Mouse (Mus musculus): ENCODE data around the gene Nup210.
A peak's percentile ranks its signal among the peaks of the same experiment; 100 is the strongest.
"Not testable (repeated sequence)": the region's sequence is repeated elsewhere in the genome, so short reads cannot be mapped to it uniquely, and the experiment has no call there.

Gene Nup210

DNA sequence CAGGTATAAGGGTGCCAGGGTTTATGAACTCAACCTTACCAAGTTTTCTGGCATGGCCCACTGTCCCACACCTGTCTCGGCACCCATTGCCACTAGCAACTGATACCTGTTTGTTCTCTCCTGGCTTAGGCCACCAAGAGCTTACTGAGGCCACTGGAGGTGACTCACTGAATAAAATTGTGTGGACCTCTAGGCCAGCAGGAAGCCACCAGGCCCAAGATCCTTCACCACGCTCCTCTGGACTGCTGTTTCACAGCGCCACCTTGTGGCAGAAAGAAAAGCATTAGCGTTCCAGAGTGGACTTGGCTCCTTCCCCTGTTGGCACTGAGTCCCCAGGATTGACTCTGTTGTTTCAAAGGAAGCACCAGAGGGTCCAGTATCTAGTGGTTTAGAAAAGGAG lies 23.2 kb upstream of the Nup210 start:
- peak; percentile 50 for DNase-seq (ENCODE audit: extremely low read depth, low read depth)

DNA sequence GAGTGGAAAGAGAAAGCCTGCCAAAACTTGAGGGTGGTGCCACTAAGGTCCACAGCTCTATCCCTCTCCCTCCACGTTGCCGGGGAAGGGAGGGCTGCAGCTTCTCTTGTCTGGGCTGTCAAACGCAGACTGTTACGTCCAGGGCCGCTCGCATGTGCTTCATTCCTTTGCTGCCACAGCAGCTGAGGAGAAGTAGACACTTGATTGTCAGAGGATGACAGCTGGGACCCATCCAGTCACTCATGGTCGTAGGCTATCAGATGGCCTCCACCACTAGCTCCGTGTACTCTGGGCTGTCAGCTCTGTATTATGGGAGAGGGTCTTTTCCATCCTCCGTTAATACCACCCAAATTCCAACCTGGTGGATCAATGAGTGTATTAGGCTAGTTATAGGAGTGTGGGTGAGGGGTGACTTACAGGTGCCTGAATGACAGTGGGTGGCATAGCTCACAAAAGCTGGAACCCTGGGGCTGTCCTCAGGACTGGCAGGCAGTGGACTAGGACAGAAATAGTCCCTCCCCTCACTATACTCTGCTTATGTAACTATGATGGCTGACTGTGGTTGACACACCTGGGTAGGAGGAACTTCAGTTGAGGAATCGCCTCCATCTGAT lies 20.8 kb upstream of the Nup210 start:
- no peak for DNase-seq (ENCODE audit: extremely low read depth, low read depth)

DNA sequence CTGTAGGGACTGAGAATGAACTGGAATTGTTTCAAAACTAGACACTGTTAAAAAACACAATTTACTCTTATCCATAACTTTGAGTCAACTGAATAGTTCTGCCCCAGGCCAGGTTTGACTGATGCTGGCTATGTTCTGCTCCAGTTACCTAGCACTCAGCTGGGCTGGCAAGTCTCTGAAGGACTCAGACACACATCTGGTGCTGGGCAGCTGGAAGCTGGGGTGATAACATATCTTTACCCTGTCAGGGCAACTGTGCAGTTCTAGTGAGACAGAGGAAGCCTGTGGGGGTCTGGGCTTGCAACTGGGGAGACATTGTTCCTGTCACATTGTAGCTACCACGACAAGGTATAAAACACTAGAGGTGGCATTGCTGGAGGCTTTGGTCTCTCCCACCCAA lies 14.2 kb upstream of the Nup210 start:
- no peak for DNase-seq (ENCODE audit: extremely low read depth, low read depth)

DNA sequence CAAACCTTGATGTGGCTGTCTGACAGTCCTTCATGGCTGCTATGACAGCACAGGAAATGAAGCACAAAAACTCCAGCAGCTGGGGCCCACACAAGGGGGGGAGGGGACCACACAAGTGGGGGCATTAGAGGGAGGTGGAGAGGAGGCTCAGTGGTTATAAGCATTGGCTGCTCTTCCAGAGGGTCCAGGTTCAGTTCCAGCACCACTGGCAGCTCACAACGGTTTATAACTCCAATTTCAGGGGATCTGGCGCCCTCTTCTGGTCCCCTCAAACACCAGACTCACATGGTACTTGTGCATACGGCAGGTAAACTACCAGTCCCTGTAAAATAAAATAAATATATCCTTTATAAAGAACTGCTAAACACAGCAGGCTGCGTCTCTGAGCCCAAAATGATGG lies 12.4 kb upstream of the Nup210 start:
- DNase-seq (ENCODE audit: extremely low read depth, low read depth), result no peak

DNA sequence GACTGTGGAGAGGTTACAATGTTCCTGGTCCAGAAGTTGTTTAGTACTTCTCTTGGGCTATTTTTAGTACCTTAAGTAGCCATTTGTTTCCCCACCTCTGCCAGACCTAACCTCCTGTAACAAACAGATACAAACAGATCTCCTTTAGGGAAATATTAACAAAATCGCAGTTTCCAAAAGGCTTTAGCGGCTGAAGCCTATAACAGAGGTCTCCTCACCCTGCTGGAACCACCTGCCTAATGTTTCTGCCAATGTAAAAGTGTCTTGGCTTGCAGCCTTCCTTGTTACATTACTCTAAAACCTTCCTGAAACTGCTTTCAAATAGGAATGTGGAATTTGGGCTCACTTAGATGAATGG lies 8.6 kb upstream of the Nup210 start:
- no peak for DNase-seq (ENCODE audit: extremely low read depth, low read depth)

DNA sequence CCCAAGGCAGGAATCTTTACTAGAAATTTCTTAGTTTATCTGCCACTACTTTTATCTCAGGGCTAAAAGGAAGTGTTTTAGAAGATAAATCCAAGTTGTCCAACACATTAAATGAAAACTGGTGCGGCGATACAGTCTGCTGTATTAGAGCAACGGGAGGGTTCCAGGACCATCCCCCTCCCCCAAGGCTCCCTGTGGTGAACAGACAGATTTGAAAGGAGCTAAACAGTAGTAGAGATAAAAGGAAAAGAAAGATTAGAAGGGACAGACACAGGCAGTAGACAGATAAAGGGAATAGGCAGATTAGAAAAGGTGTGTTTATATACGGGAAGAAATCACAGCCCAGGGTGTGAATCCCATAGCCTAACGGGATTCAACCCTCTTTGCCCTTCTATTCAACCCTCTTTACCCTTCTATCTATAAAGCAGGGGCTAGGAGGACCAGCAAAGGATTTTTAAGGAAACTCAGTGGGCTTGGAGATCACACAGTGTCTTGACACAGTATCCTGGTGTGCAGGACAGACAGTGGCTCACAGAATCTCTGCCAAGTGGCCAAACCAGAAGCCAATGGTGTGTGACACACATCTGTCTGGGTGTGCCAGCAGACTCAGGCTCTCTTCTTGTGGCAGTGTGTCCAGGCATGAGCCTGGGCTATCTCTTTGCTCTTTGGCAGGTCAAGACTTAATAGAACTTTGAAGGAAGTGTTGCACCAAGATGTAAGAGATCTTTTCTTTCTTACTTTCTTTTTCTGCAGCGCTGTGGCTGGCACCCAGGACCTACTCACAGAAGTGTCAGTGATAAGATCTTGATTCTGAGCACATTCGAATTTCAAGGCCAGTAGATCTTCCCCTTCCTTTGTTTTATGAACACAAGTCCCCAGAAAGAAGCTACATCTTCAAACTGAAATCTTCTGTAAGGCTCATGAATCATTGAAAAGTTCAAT lies 7.9 kb upstream of the Nup210 start:
- DNase-seq (ENCODE audit: extremely low read depth, low read depth), result no peak

DNA sequence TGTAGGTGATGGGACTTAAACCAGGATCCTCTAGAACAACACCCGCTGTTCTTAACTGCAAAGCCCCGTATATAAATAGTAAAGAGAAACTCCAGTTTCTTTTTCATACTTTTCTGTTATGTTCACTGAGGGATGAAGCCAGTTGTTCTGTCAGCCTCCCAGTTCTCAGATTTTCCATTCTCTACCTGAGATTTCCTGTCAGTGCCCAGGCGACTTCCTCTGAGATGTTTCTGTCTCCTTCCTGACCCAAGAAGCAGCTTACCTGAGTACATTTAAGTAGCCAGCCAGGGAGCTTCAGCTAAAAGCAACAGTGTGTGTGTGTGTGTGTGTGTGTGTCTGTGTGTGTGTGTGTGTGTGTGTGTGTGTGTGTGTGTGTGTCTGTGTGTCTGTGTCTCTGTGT lies 6.8 kb upstream of the Nup210 start:
- no peak for DNase-seq (ENCODE audit: extremely low read depth, low read depth)

DNA sequence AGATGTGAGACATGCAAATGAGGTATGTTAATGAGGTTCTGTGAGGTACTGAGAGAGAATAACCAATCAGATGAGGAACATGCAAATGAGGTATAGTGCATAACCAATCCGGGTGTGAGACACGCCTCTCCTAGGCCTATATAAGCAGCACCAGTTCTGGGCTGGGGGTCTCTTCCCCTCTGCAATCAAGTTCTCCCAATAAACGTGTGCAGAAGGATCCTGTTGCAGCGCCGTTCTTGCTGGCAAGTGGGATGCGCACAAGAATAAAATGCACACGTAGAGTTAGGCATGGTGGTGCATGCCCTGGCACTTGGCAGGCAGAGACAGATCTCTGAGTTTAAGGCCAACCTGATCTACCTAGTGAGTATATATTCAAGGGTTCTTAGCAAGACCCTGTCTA lies 4.5 kb upstream of the Nup210 start:
- DNase-seq (ENCODE audit: extremely low read depth, low read depth), result not testable (repeated sequence)

DNA sequence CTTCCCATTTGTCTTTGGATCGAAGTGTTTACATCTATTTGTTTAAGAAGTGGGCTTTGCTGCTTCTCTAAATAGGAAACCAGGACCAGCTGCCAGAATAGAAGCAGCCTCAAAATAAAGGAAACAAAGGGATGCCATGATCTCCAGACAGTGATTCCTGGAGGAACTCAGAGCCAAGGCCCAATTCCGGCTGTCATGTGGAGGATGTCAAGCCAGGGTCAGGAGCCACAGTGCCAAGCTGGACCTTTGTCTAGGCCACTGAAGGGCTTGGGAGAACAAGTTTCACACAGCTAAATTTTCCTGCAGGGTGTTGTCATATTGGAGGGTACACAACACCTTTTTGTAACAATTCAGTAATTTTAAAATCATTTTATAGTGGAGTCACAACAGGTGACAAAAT lies 3.6 kb upstream of the Nup210 start:
- DNase-seq (ENCODE audit: extremely low read depth, low read depth), result no peak

DNA sequence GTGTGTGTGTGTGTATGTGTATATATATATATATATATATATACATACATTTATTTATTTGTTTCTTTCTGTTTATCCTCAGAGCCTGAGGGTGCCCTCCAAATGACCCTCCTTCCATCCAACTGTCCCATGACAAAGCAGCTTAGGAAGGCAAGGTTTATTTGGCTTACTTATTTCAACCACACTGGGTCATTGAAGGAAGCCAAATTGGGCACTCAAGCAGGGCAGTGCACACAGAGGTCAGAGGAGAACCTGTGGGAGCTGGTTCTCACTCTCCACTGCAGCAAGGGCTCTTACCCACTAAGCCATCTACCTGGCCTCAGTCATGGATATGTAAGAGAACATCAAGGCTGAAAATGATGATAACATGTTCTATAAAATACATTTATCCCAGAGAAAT lies 1.9 kb upstream of the Nup210 start:
- DNase-seq (ENCODE audit: extremely low read depth, low read depth), result no peak

DNA sequence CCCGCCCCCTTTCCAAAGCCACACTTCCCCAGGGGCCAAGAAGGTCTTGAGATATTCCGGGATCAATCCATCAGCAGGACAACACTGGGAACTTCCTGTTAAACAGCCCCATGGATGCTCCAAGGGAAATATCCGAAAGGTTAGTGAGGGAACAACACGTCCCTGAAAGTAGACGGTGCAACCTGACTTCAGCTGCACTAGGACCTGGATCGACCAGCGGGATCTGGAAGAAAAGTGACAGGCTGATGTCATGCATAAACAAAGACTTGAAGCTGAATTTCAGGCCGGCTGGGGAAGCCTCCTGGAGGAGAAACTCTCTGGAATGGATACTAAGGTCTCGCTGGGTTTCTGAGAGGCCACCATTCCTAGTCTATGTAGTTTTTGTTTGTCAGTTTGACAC lies 520 bp upstream of the Nup210 start:
- DNase-seq (ENCODE audit: extremely low read depth, low read depth), result no peak

DNA sequence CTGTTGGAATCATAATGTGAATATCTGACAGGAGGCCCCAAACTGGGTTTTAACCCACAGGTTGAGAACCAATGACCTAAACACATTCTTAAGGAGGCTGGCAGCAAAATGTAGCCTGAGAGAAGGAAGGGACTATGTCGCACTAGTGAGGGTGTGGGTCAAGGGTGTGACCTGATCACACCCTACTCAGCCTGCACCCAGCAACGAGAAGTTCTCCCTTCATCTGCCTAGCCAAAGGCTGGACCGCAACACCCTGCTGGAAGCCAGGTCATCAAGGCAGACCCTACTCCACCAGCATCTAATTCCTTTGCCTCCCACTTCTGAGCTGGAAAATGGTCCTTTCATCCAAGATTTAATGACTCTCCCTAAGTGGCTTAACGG lies 776 bp downstream of the Nup210 start:
- DNase-seq (ENCODE audit: extremely low read depth, low read depth), result no peak

DNA sequence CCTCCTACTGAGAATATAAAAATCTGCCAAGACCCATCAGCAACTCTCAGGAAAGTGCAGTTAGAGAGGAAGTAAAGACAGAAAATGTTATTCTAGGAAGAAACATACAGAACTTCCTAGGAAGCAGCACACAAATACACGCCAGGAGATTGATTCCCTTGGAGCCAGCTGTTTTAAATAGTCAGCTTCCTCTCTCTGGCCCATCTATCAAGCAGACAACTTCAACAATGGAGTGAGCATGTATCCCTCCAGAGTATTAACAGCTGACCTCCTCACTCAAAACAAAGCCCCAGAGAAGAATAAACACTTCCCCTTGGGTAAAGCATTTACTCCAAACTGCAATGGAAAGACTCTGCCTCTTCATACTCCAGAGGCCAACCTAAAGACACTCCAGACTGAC lies 1.5 kb downstream of the Nup210 start:
- DNase-seq (ENCODE audit: extremely low read depth, low read depth), result no peak

DNA sequence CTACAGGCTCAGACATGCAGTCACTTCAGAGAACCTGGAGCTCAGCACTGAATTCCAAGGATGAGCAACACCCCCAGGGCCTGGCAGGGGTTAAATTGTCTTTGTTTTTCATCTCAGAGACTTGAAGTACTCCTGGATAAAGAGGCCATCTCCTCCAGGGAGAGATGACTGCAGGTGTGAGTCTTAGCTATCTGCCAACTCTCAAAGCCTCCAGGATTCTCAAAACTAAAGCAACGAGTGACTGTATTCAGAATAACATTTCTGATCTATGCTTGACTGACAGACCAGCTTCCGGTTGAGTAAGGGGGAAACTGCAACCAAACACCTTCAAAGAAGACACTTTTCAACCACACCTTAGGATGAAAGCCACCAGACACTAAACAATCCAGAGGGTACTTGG lies 1.9 kb downstream of the Nup210 start:
- DNase-seq (ENCODE audit: extremely low read depth, low read depth), result no peak

DNA sequence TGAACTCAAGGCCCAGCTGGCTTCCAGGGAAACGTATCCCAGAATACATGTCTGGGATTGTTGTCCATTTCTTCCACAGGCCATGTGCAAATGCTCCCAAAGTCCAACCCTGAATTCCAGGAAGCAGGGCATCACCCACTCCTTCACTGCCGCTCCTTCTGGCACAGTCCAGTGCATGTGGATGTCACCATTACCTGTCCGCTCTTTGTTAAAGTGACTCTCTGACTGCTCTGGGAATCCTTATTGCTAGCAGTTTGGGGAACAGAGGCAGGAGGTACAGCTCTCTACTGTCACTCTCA lies 4.7 kb downstream of the Nup210 start:
- DNase-seq (ENCODE audit: extremely low read depth, low read depth), result no peak

DNA sequence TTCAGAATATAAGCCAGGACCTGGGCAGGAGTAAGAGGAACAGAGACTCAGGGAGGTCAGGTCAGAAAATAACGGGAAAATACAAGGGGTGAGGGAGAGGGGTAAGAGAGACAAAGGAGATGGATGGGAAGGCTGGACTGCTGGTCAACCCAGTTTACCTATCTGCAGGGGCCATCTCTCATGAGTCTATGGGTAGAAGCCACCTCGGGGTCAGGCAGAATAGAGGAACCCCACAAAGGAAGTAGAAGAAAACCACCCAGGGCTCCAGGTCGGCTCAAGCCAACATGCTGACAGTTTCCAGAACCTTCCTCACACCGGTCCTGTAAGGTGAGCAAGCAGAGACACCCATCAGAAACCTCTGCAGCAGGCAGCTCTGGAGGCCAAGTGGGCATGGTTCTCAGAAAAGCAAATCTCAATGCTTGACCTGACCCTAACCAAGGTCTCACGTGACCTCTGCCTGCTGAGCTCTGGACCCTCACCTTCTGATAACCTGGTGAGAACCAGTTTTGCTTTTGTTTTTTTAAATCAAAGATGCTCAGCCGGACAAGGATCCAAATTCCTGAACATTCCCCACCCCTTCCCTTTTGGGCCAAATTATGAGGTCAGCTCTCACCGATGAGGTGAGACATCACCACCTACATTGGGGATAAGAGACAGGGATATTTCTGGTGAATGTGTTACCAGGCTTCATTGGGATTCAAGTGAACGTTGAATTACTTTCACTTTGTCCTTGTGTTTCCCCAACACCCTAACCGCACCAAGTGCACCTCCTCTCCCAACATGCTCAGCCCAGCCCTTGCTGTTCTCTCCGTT lies 5.3 kb downstream of the Nup210 start:
- no peak for DNase-seq (ENCODE audit: extremely low read depth, low read depth)

DNA sequence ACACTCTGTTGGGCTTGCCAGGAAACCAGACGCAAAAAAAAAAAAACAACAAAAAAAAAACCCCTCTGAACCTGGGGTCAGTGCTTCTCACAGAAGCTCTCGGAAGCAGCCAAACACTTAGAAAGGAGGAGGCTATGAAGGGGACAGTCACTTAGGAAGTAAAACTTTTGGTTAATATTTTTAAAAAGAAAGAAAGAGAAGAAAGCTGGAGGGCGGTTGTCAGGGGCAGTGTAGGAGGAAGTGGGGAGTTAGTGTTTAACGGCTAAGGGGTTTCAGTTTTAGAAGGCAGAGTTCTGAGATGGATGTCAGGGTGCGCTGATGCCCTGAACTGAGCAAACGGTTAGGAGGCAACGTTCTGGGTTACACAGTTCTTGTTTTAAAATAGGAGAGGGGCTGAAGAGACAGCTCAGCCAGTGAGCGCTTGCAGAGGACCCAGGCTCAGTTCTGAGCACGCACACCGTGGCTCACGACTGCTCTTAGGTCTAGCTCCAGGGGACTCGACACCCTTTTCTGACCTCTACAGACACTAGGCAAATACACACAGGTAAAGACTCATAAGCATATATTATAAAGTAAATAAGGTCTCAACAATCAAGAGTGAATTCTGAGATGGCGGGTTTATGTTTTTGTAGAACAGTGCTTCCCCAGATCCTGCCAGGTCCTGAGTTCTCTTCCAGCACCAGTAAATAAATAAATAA lies 6.2 kb downstream of the Nup210 start:
- no peak for DNase-seq (ENCODE audit: extremely low read depth, low read depth)

DNA sequence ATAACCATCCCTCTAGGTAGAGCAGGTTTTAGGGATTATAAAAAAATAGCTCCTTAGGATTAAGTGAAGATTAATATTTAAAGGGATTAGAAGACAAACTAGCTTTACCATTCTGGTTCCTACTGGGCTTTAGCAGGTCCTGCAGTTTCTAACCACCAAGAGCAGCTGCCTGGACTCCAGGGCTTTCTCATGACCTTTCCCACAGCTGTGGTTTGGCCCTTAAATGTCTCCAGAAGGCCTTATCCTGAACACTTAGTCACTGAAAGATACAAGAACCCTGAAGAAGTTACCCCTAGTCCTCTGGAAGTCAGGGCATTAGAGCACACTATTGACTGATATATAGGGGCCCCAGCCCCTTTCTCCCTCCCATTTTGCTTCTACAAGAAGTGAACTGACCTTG lies 7.1 kb downstream of the Nup210 start:
- no peak for DNase-seq (ENCODE audit: extremely low read depth, low read depth)

DNA sequence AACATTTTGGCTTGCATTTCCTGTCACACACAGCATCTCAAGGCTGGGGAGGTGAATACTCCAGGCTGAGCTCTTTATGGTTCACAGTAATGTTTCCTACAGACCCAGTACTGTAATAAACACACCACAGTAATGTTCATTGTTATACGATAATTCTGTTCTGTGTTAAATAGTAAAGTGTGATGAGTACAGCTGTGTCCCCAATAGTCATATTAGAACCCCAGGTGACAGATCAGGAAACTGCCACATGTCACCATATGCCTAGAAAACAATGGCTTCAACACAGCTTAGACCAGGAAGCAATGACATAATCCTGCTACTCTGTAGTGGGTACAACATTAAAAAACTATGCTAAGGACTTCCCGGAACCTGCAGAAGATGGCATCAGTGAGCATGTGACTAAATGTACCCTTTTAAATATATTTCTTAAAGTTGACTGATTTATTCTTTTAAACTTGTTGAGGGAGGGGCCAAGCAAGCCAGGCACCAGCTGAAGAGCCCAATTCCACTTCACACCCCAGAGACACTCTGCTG lies 7.6 kb downstream of the Nup210 start:
- DNase-seq (ENCODE audit: extremely low read depth, low read depth), result no peak

DNA sequence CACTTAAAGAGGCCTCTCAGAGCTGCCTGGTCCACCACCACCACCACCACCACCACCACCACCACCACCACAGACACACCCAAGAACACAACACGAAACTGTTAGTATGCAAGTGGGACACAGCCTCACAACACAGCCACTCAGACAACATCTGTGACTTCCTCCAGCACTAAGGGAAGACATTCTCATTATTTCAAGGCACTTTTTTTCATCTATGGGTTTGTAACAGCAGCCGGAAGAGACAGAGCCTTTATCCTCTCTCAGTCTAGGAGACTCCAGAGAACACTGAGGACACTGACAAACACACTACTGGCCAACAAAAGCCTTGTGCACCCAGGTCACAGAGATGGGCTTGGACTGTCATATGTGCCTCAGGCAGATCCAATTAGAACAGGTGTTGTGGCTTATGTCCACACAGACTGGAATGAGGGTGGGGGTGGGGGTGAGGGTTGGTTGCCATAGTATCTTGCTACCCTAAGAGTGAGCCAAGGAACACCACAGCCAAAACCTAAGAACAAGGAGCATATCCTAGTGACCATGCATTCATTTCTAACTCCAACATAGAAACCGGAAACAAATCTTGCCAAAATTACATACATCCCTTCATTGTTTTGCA lies 8.2 kb downstream of the Nup210 start:
- DNase-seq (ENCODE audit: extremely low read depth, low read depth), result no peak

DNA sequence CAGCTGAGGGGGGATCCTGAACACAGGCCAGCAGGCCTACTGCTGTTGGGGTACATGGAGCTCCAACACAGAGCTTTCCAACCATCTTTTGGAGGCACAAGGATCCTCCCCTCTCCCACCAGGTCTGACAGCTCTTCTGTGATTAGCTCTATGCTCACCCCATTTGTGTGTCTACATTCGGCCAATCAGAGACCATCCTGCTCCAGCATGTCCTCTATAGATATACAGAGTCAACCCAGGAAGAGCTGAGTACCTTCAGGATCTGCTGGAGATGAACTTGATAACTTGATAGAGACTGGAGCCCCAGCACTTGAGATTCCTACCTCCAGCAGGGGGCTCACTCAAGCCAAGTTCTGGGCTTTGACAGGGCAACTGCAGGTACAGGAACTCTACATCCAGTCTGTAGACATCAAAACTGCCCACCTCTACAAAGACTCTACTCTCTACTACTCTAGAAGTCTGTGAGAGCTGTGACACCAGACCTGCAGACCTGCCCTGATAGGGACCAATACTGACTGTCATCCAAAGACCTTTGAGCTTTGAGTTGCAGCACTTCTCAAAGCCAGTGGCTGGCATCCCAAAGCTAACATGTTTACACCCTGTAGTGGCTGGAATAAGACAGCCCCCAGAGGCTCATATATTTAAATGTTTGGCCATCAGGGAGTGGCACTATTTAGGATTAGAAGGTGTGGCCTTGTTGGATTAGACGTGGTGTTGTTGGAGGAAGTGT lies 11.1 kb downstream of the Nup210 start:
- no peak for DNase-seq (ENCODE audit: extremely low read depth, low read depth)

Data from MEL-GATA-1-ER (cell line).